Mouse (Mus musculus): ENCODE data around the gene Ubash3b. TPM values are rescaled to one million over a fixed set of nuclear protein-coding genes. Genes with fewer than 3 reads are reported as not detected.

Ubash3b gene
- polyA plus RNA-seq, 1 experiment from 2014 or later = 5.7 TPM

- Histone ChIP-seq H3K27me3 (ENCODE audit: control insufficient read depth, insufficient read depth, low read length) (no peaks in the 10 kb centered on the region), H3K4me1 (ENCODE audit: control insufficient read depth, insufficient read depth, low read length) (peaks cover 23% of the 10 kb centered on the region), H3K9me3 (replicated peaks; ENCODE audit: control insufficient read depth, low read length) (no peaks in the 10 kb centered on the region), H3K4me2 (ENCODE audit: low read depth, low read length) (no peak overlapping the region), H3K27ac (ENCODE audit: low read length) (no peak overlapping the region), H3K36me3 (ENCODE audit: control insufficient read depth, insufficient read depth) (no peaks in the 10 kb centered on the region), H3K4me3 (ENCODE audit: low read length) (no peak overlapping the region), H3K9ac (ENCODE audit: low read length) (no peak overlapping the region)
- WGBS = 87% methylated on average over 12 of the region's 12 CpGs
- no peak for ATAC-seq (replicated peaks; ENCODE audit: extremely low read depth, insufficient read depth, low FRiP score)
Measured at GRCm38 (mm10) chr9:41116126-41116525, 45.4 kb downstream of the Ubash3b start.

GRCm38 (mm10) chr9:41114367-41114766 lies 47.1 kb downstream of the Ubash3b start:
- Histone ChIP-seq H3K9me3 (replicated peaks; ENCODE audit: control insufficient read depth, low read length) (no peaks in the 10 kb centered on the region), H3K4me2 (ENCODE audit: low read depth, low read length) (no peak overlapping the region), H3K4me3 (ENCODE audit: low read length) (no peak overlapping the region), H3K4me1 (ENCODE audit: control insufficient read depth, insufficient read depth, low read length) (peaks cover 21% of the 10 kb centered on the region), H3K27me3 (ENCODE audit: control insufficient read depth, insufficient read depth, low read length) (no peaks in the 10 kb centered on the region), H3K9ac (ENCODE audit: low read length) (no peak overlapping the region), H3K36me3 (ENCODE audit: control insufficient read depth, insufficient read depth) (no peaks in the 10 kb centered on the region), H3K27ac (ENCODE audit: low read length) (no peak overlapping the region)
- WGBS = 96% methylated on average over 9 of the region's 9 CpGs
- ATAC-seq (replicated peaks; ENCODE audit: extremely low read depth, insufficient read depth, low FRiP score) = no peak

- no peak overlapping the region for H3K4me3 ChIP-seq (ENCODE audit: low read length)
- peaks cover 40% of the 10 kb centered on the region for H3K4me1 ChIP-seq (ENCODE audit: control insufficient read depth, insufficient read depth, low read length)
- no peak for ATAC-seq (replicated peaks; ENCODE audit: extremely low read depth, insufficient read depth, low FRiP score)
- H3K27ac ChIP-seq (ENCODE audit: low read length) = no peak overlapping the region
- 76% methylated on average over 7 of the region's 7 CpGs for WGBS
- H3K27me3 ChIP-seq (ENCODE audit: control insufficient read depth, insufficient read depth, low read length) = no peaks in the 10 kb centered on the region
- no peak overlapping the region for H3K9ac ChIP-seq (ENCODE audit: low read length)
- H3K4me2 ChIP-seq (ENCODE audit: low read depth, low read length) = no peak overlapping the region
- H3K36me3 ChIP-seq (ENCODE audit: control insufficient read depth, insufficient read depth) = no peaks in the 10 kb centered on the region
- no peaks in the 10 kb centered on the region for H3K9me3 ChIP-seq (replicated peaks; ENCODE audit: control insufficient read depth, low read length)
Measured at GRCm38 (mm10) chr9:41109749-41110148, 51.7 kb downstream of the Ubash3b start.

GRCm38 (mm10) chr9:41108324-41109180 lies 52.9 kb downstream of the Ubash3b start:
- Histone ChIP-seq H3K36me3 (ENCODE audit: control insufficient read depth, insufficient read depth) (no peaks in the 10 kb centered on the region), H3K4me2 (ENCODE audit: low read depth, low read length) (peak overlapping the region; percentile 33), H3K9ac (ENCODE audit: low read length) (no peak overlapping the region), H3K27me3 (ENCODE audit: control insufficient read depth, insufficient read depth, low read length) (no peaks in the 10 kb centered on the region), H3K9me3 (replicated peaks; ENCODE audit: control insufficient read depth, low read length) (no peaks in the 10 kb centered on the region), H3K27ac (ENCODE audit: low read length) (peak overlapping the region; percentile 83), H3K4me3 (ENCODE audit: low read length) (no peak overlapping the region), H3K4me1 (ENCODE audit: control insufficient read depth, insufficient read depth, low read length) (peaks cover 44% of the 10 kb centered on the region)
- WGBS = 21% methylated on average over 14 of the region's 14 CpGs
- peak; percentile 69 for ATAC-seq (replicated peaks; ENCODE audit: extremely low read depth, insufficient read depth, low FRiP score)

GRCm38 (mm10) chr9:41105201-41105643 lies 56.3 kb downstream of the Ubash3b start:
- no peak overlapping the region for H3K4me3 ChIP-seq (ENCODE audit: low read length)
- no peak overlapping the region for H3K4me2 ChIP-seq (ENCODE audit: low read depth, low read length)
- H3K27me3 ChIP-seq (ENCODE audit: control insufficient read depth, insufficient read depth, low read length) = no peaks in the 10 kb centered on the region
- H3K27ac ChIP-seq (ENCODE audit: low read length) = peak overlapping the region; percentile 58
- H3K4me1 ChIP-seq (ENCODE audit: control insufficient read depth, insufficient read depth, low read length) = peaks cover 54% of the 10 kb centered on the region
- no peaks in the 10 kb centered on the region for H3K36me3 ChIP-seq (ENCODE audit: control insufficient read depth, insufficient read depth)
- WGBS = 24% methylated on average over 7 of the region's 7 CpGs
- peak overlapping the region; percentile 23 for H3K9ac ChIP-seq (ENCODE audit: low read length)
- ATAC-seq (replicated peaks; ENCODE audit: extremely low read depth, insufficient read depth, low FRiP score) = peak; percentile 64; the same call in 1 of the 2 replicates
- no peaks in the 10 kb centered on the region for H3K9me3 ChIP-seq (replicated peaks; ENCODE audit: control insufficient read depth, low read length)

- no peak overlapping the region for H3K9ac ChIP-seq (ENCODE audit: low read length)
- H3K4me1 ChIP-seq (ENCODE audit: control insufficient read depth, insufficient read depth, low read length) = peaks cover 44% of the 10 kb centered on the region
- no peak overlapping the region for H3K4me3 ChIP-seq (ENCODE audit: low read length)
- H3K27ac ChIP-seq (ENCODE audit: low read length) = no peak overlapping the region
- no peaks in the 10 kb centered on the region for H3K27me3 ChIP-seq (ENCODE audit: control insufficient read depth, insufficient read depth, low read length)
- H3K4me2 ChIP-seq (ENCODE audit: low read depth, low read length) = no peak overlapping the region
- no peaks in the 10 kb centered on the region for H3K9me3 ChIP-seq (replicated peaks; ENCODE audit: control insufficient read depth, low read length)
- no peaks in the 10 kb centered on the region for H3K36me3 ChIP-seq (ENCODE audit: control insufficient read depth, insufficient read depth)
- no peak for ATAC-seq (replicated peaks; ENCODE audit: extremely low read depth, insufficient read depth, low FRiP score)
- 90% methylated on average over 8 of the region's 8 CpGs for WGBS
Measured at GRCm38 (mm10) chr9:41103722-41104121, 57.8 kb downstream of the Ubash3b start.

- ATAC-seq (replicated peaks; ENCODE audit: extremely low read depth, insufficient read depth, low FRiP score) = no peak
- H3K4me1 ChIP-seq (ENCODE audit: control insufficient read depth, insufficient read depth, low read length) = peaks cover 34% of the 10 kb centered on the region
- H3K27me3 ChIP-seq (ENCODE audit: control insufficient read depth, insufficient read depth, low read length) = no peaks in the 10 kb centered on the region
- H3K27ac ChIP-seq (ENCODE audit: low read length) = 0 out of 2 replicates have a peak overlapping the region, but pooled peaks have one; percentile 5
- H3K4me3 ChIP-seq (ENCODE audit: low read length) = no peak overlapping the region
- no peak overlapping the region for H3K4me2 ChIP-seq (ENCODE audit: low read depth, low read length)
- H3K9ac ChIP-seq (ENCODE audit: low read length) = no peak overlapping the region
- 61% methylated on average over 10 of the region's 10 CpGs for WGBS
- H3K9me3 ChIP-seq (replicated peaks; ENCODE audit: control insufficient read depth, low read length) = no peaks in the 10 kb centered on the region
- H3K36me3 ChIP-seq (ENCODE audit: control insufficient read depth, insufficient read depth) = no peaks in the 10 kb centered on the region
Measured at GRCm38 (mm10) chr9:41102613-41103012, 58.9 kb downstream of the Ubash3b start.

GRCm38 (mm10) chr9:41099897-41100296 lies 61.6 kb downstream of the Ubash3b start:
- Histone ChIP-seq H3K27ac (ENCODE audit: low read length) (no peak overlapping the region), H3K36me3 (ENCODE audit: control insufficient read depth, insufficient read depth) (no peaks in the 10 kb centered on the region), H3K9me3 (replicated peaks; ENCODE audit: control insufficient read depth, low read length) (no peaks in the 10 kb centered on the region), H3K4me1 (ENCODE audit: control insufficient read depth, insufficient read depth, low read length) (peaks cover 17% of the 10 kb centered on the region), H3K4me2 (ENCODE audit: low read depth, low read length) (no peak overlapping the region), H3K4me3 (ENCODE audit: low read length) (no peak overlapping the region), H3K9ac (ENCODE audit: low read length) (no peak overlapping the region), H3K27me3 (ENCODE audit: control insufficient read depth, insufficient read depth, low read length) (no peaks in the 10 kb centered on the region)
- 76% methylated on average over 8 of the region's 8 CpGs for WGBS
- no peak for ATAC-seq (replicated peaks; ENCODE audit: extremely low read depth, insufficient read depth, low FRiP score)

- no peak overlapping the region for H3K4me3 ChIP-seq (ENCODE audit: low read length)
- no peak for ATAC-seq (replicated peaks; ENCODE audit: extremely low read depth, insufficient read depth, low FRiP score)
- H3K4me2 ChIP-seq (ENCODE audit: low read depth, low read length) = no peak overlapping the region
- WGBS = 75% methylated on average over 5 of the region's 5 CpGs
- no peak overlapping the region for H3K9ac ChIP-seq (ENCODE audit: low read length)
- H3K27me3 ChIP-seq (ENCODE audit: control insufficient read depth, insufficient read depth, low read length) = no peaks in the 10 kb centered on the region
- H3K9me3 ChIP-seq (replicated peaks; ENCODE audit: control insufficient read depth, low read length) = peaks cover 4% of the 10 kb centered on the region; the same call in 1 of the 2 replicates
- no peak overlapping the region for H3K27ac ChIP-seq (ENCODE audit: low read length)
- peaks cover 12% of the 10 kb centered on the region for H3K4me1 ChIP-seq (ENCODE audit: control insufficient read depth, insufficient read depth, low read length)
- H3K36me3 ChIP-seq (ENCODE audit: control insufficient read depth, insufficient read depth) = no peaks in the 10 kb centered on the region
Measured at GRCm38 (mm10) chr9:41099067-41099466, 62.4 kb downstream of the Ubash3b start.
